Mouse (Mus musculus) lung, adult 2 months (tissue): ENCODE measurements around the gene Gm40193.

Source experiments
- CTCF ChIP-seq: fragments of 200-500 bp; IDR thresholded peaks from 2 replicates; pipeline ENCODE4 v1.5.1; 2011; ENCODE audit warnings: mild to moderate bottlenecking, low read length, control low read depth; ENCODE audit not compliant: insufficient read depth
- POLR2A ChIP-seq: fragments of 200-500 bp; IDR thresholded peaks from 2 replicates; pipeline ENCODE4 v1.6.1; 2011; ENCODE audit warnings: low read depth, mild to moderate bottlenecking, control low read depth, low read length, borderline replicate concordance; ENCODE audit errors: extremely low read depth

GRCm38 (mm10) chr11:70511825-70512224 is 20.9 kb downstream of the Gm40193 start:
- TF ChIP-seq CTCF (no peak), POLR2A (no peak)
